In the genomic region with DNA sequence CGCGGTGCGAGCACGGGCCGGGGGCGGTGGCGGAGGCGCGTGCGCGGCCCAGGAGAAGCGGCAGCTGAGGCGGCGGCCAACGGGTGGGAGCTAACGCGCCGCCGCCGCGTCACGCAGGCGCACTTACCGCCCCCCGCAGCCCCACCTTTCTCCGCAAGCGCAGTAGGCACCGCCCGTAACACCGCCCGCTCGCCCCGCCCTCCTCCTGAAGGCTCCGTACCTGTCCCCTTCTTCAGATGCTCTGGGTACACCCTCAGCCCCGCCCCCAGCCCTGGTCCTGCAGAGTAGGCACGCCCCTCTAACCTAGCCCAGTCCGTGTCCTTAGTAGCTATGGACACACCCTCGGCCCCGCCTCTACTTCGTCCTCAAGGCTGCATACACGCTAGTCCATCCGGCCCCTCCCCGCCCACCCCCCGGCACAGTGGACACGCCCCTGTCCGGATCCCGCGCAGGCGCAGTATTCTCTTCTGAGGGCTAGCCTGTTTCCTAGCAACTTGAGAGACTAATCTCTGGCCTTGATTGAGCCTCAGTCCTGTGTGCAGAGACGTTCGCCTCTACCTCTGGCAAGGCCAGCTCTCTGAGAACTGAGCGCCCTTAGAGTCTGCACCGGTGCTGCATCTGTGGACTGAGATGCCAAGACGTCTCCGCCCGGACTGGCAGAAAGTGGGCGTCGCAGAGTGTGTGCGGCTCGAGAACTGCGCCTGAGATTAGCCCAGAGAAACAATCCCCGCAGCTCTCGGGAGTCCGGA, we compare ENCODE assay signal across 8 mouse cellular contexts. TPM values are rescaled to one million over a fixed set of nuclear protein-coding genes. Genes with fewer than 3 reads are reported as not detected.
DNase-seq lines count a peak whose midpoint lies in the region; ATAC-seq lines count a peak whose summit lies in the region.

Gene Camsap1, minus strand, starts transcription at position 124 of the 749 bp plus-strand sequence.

- peak within 1 kb of the TSS; percentile 96 for H3K4me3 ChIP-seq in hindbrain, embryonic 14.5 days (replicated peaks; ENCODE audit: low read length)

- H3K27ac ChIP-seq in hindbrain, embryonic 14.5 days: peak within 1 kb of the TSS; percentile 96

- ATAC-seq in hindbrain, embryonic 14.5 days (ENCODE audit: low FRiP score): peak; percentile 99

- WGBS in hindbrain, embryonic 14.5 days: 0% methylated on average over 40 of the region's 64 CpGs

- no peaks in the 10 kb centered on the region for H3K9me3 ChIP-seq in hindbrain, embryonic 14.5 days (ENCODE audit: control insufficient read depth, low read length)

- H3K27me3 ChIP-seq in hindbrain, embryonic 14.5 days (ENCODE audit: control insufficient read depth, insufficient read depth, low read length): no peaks in the 10 kb centered on the region

- H3K9ac ChIP-seq in hindbrain, embryonic 14.5 days: peak within 1 kb of the TSS; percentile 98

- DNase-seq in R1 (ENCODE audit: low read depth, low spot score): peak; percentile 100
- DNase-seq in cerebellum, postnatal 25 days: peak; percentile 100
- peak; percentile 96 to 98 for DNase-seq in frontal cortex, postnatal 25 days (ENCODE audit: low spot score in 2 of 2)
- peak; percentile 95 for DNase-seq in hindbrain, embryonic 14.5 days (ENCODE audit: low spot score)
- DNase-seq in layer of hippocampus, postnatal 36 days: peak; percentile 99
- DNase-seq in lung, postnatal 36 days: peak; percentile 100
- peak; percentile 100 for DNase-seq in retina, postnatal 1 day
- DNase-seq in urinary bladder, adult 18-20 months (ENCODE audit: low spot score in 2 of 2): peak; percentile 98 to 100

- peak within 1 kb of the TSS; percentile 78 for H3K4me2 ChIP-seq in hindbrain, embryonic 14.5 days (replicated peaks)

- H3K36me3 ChIP-seq in hindbrain, embryonic 14.5 days (replicated peaks; ENCODE audit: control insufficient read depth, insufficient read depth): 0 out of 2 replicates have a peak, but pooled peaks cover 4% of the 10 kb centered on the region

- peaks cover 43% of the 10 kb centered on the region for H3K4me1 ChIP-seq in hindbrain, embryonic 14.5 days (replicated peaks; ENCODE audit: control insufficient read depth, insufficient read depth, low read length)

RNA-seq across cellular contexts. Expression of gene Camsap1, which starts in this region (rescaled TPM):
- 99.6 and 101 TPM in 2 replicates for polyA plus RNA-seq in hindbrain, embryonic 14.5 days (2014; fragmentation: Nextera tagmentation; extraction: Ambion mirVana)
- total RNA-seq in layer of hippocampus, postnatal 36 days (2021): 100 to 1,000 TPM; 123 to 135 TPM

Comparison
In these comparisons a context has a peak if more than half of its experiments do, and no peak if none do; other contexts are left out.
1. Peak in every context shown above with its lines: DNase-seq, ATAC-seq, H3K4me3 ChIP-seq and H3K27ac ChIP-seq.